Mouse (Mus musculus) cerebellum, adult 2 months (tissue): ENCODE measurements at regions not wholly inside any gene's neighbourhood (a gene's known extent, or its start where the extent isn't known, plus 50 kb on each side); places are given as distances from the start of the nearest gene placed in this dataset.

ENCODE experiments used
- DNase-seq, 2 experiments: peaks; one replicate each; pipeline ENCODE4 v3.0.0; 2021
- H3K27ac ChIP-seq: fragments of 200-500 bp; 2 replicates; pipeline ENCODE4 v1.5.1; 2012; ENCODE audit warnings: low read length, control low read depth, inconsistent platforms; ENCODE audit not compliant: insufficient read depth
- H3K27me3 ChIP-seq: fragments of 200-500 bp; 2 replicates; pipeline ENCODE4 v1.6.1; 2012; ENCODE audit warnings: inconsistent platforms, mild to moderate bottlenecking, low read length, moderate library complexity; ENCODE audit not compliant: control insufficient read depth, insufficient read depth
- H3K4me1 ChIP-seq: fragments of 200-500 bp; 2 replicates; pipeline ENCODE4 v1.6.1; 2011; ENCODE audit warnings: low read length; ENCODE audit not compliant: control insufficient read depth, insufficient read depth
- H3K4me3 ChIP-seq: fragments of 200-500 bp; replicated peaks from 2 replicates; pipeline ENCODE3; 2011; ENCODE audit warnings: mild to moderate bottlenecking, low read depth, low read length, control low read depth; ENCODE audit not compliant: insufficient read depth
- CTCF ChIP-seq: fragments of 200-500 bp; IDR thresholded peaks from 2 replicates; pipeline ENCODE4 v1.5.1; 2011; ENCODE audit warnings: low read depth, mild to moderate bottlenecking, control low read depth, low read length, moderate library complexity, borderline replicate concordance; ENCODE audit not compliant: insufficient read depth
- POLR2A ChIP-seq: fragments of 200-500 bp; IDR thresholded peaks from 2 replicates; pipeline ENCODE4 v1.6.1; 2011; ENCODE audit warnings: low read length, control low read depth, borderline replicate concordance; ENCODE audit not compliant: insufficient read depth
- WGBS: fragments of 180-500 bp; shearing (Covaris S2); methylation state at CpG from one replicate; pipeline ENCODE4 v1.1.7; 2018; 5-methylcytosine and 5-hydroxymethylcytosine counted together

- Histone ChIP-seq H3K4me1 (no peaks in the 10 kb centered on the region), H3K27ac (no peak overlapping the region), H3K4me3 (no peak overlapping the region), H3K27me3 (no peaks in the 10 kb centered on the region)
- DNase-seq = no peak
- TF ChIP-seq CTCF = no peak
- no peak for TF ChIP-seq POLR2A
- 66% methylated on average over 2 of the region's 2 CpGs for WGBS
These were observed 191.7 kb downstream of the Tprg start for GRCm38 (mm10) chr16:25478300-25478699.

GRCm38 (mm10) chr16:25483831-25484254, 197.2 kb downstream of the Tprg start:
- H3K4me1 ChIP-seq = no peaks in the 10 kb centered on the region
- H3K27ac ChIP-seq = no peak overlapping the region
- DNase-seq = no peak
- 8% methylated on average over 5 of the region's 5 CpGs for WGBS
- H3K4me3 ChIP-seq = no peak overlapping the region
- H3K27me3 ChIP-seq = no peaks in the 10 kb centered on the region
- TF ChIP-seq CTCF = no peak
- TF ChIP-seq POLR2A = no peak

DNA sequence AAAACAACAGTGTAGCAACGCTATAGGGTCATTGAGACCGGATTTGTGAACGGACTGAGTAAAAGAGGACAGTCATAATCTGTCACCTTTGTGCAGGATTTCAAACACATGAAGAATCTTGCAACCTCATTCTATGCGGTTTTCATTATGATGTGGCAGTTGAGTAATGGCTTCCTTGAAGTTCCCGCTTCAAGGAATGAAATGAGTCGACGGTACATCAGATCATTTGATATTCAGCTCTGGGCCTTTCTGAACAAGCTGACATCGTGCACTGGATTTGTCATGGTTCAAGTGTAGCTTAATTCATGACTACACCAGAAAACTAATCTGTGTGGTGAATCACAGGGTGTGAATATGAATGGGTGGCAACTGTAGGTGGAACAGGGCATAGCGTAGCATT, 198.4 kb downstream of the Tprg start:
- no peak for DNase-seq
- WGBS = 91% methylated on average over 9 of the region's 9 CpGs
- no peak overlapping the region for H3K4me3 ChIP-seq
- no peaks in the 10 kb centered on the region for H3K4me1 ChIP-seq
- no peaks in the 10 kb centered on the region for H3K27me3 ChIP-seq
- no peak overlapping the region for H3K27ac ChIP-seq
- TF ChIP-seq CTCF (no peak), POLR2A (no peak)

DNA sequence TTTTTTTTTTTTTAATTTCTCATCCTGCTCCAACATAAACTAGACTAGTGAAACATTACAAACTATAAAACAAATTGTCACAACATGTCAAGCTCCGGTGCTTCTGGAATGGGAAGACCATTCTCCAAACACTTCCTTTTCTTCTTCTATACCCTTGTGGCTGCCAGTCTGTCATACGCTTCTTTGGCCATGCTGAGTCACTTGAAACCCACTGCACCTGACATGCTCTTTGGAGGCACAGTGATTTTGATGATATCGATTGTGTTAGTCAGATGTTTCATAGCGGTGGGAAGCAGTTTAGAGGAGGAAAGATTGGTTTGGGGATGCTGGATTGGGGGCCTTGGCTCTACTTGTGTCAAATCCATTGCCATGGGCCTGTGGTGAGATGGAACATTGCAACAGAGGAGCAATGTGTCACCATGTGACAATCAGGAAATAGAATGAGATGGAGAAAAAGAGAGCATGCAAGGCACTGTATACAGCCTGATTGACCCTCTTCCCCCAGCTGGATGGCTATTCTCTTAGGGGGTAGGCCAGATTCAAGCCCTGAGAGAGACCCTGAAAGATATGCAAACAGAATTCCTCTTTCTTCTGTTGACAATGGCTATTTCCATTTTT, 197.0 kb upstream of the Trp63 start:
- Histone ChIP-seq H3K4me3 (no peak overlapping the region), H3K4me1 (no peaks in the 10 kb centered on the region), H3K27me3 (no peaks in the 10 kb centered on the region), H3K27ac (no peak overlapping the region)
- WGBS = 89% methylated on average over 4 of the region's 4 CpGs
- TF ChIP-seq POLR2A (no peak), CTCF (no peak)
- no peak for DNase-seq

GRCm38 (mm10) chr16:25490847-25491246, 192.7 kb upstream of the Trp63 start:
- TF ChIP-seq POLR2A (no peak), CTCF (no peak)
- Histone ChIP-seq H3K27ac (no peak overlapping the region), H3K4me3 (no peak overlapping the region), H3K27me3 (no peaks in the 10 kb centered on the region), H3K4me1 (no peaks in the 10 kb centered on the region)
- WGBS = 91% methylated on average over 3 of the region's 3 CpGs
- DNase-seq = no peak

DNA sequence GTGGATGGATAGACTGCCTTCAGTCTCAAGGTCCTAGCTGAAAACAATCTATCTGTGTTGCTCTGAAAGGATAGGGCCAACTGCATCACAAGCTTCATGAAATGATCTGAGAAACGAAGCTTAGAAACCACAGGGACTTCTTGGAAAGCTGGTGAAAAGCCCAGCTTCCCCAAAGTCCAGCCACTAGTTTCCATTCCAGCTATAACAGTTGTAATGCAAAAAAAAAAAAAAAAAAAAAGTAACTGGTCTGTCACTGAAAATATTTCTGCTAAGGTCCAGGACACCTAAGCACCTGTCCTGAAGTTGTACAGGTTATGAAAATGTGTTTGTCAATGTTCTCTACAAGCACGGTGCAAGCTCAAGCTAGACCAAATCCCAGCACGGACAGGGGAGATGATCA, 189.4 kb upstream of the Trp63 start:
- Histone ChIP-seq H3K27ac (no peak overlapping the region), H3K27me3 (no peaks in the 10 kb centered on the region), H3K4me3 (no peak overlapping the region), H3K4me1 (no peaks in the 10 kb centered on the region)
- TF ChIP-seq POLR2A (no peak), CTCF (no peak)
- DNase-seq = no peak
- WGBS = 85% methylated on average over 3 of the region's 3 CpGs

- no peaks in the 10 kb centered on the region for H3K27me3 ChIP-seq
- no peak overlapping the region for H3K27ac ChIP-seq
- no peak for DNase-seq
- H3K4me1 ChIP-seq = no peaks in the 10 kb centered on the region
- TF ChIP-seq POLR2A (no peak), CTCF (no peak)
- H3K4me3 ChIP-seq = no peak overlapping the region
- 87% methylated on average over 2 of the region's 2 CpGs for WGBS
These were observed 187.9 kb upstream of the Trp63 start for GRCm38 (mm10) chr16:25495586-25496196.

GRCm38 (mm10) chr16:25504829-25505228, 178.7 kb upstream of the Trp63 start:
- DNase-seq = no peak
- 8% methylated on average over 3 of the region's 3 CpGs for WGBS
- Histone ChIP-seq H3K27me3 (no peaks in the 10 kb centered on the region), H3K4me1 (no peaks in the 10 kb centered on the region), H3K4me3 (no peak overlapping the region), H3K27ac (no peak overlapping the region)
- no peak for TF ChIP-seq POLR2A
